Mouse (Mus musculus): ENCODE data around the gene Eogt. TPM values are rescaled to one million over a fixed set of nuclear protein-coding genes. Genes with fewer than 3 reads are reported as not detected.

Eogt gene
- polyA plus RNA-seq, 1 experiment, result 40.3 TPM

- H3K27ac ChIP-seq (ENCODE audit: insufficient read depth, low read length), result no peak overlapping the region
- H3K4me1 ChIP-seq (ENCODE audit: control insufficient read depth, insufficient read depth, low read length), result no peaks in the 10 kb centered on the region
- H3K4me3 ChIP-seq (ENCODE audit: insufficient read depth, low read length), result no peak overlapping the region
- TF ChIP-seq CTCF (IDR thresholded peaks at IDR 0.05; ENCODE audit: borderline replicate concordance, insufficient read depth, low read length), result no peak
These were observed 36.8 kb downstream of the Eogt start for GRCm38 (mm10) chr6:97112177-97112576.

GRCm38 (mm10) chr6:97106777-97107176, 42.2 kb downstream of the Eogt start:
- Histone ChIP-seq H3K27ac (ENCODE audit: insufficient read depth, low read length) (no peak overlapping the region), H3K4me3 (ENCODE audit: insufficient read depth, low read length) (no peak overlapping the region), H3K4me1 (ENCODE audit: control insufficient read depth, insufficient read depth, low read length) (no peaks in the 10 kb centered on the region)
- TF ChIP-seq POLR2A (IDR thresholded peaks at IDR 0.05; ENCODE audit: low read depth, low read length), result no peak
- TF ChIP-seq CTCF (IDR thresholded peaks at IDR 0.05; ENCODE audit: borderline replicate concordance, insufficient read depth, low read length), result peak; percentile 19; the same call in 1 of the 2 replicates

- Histone ChIP-seq H3K4me1 (ENCODE audit: control insufficient read depth, insufficient read depth, low read length) (no peaks in the 10 kb centered on the region), H3K4me3 (ENCODE audit: insufficient read depth, low read length) (no peak overlapping the region), H3K27ac (ENCODE audit: insufficient read depth, low read length) (no peak overlapping the region)
- no peak for TF ChIP-seq CTCF (IDR thresholded peaks at IDR 0.05; ENCODE audit: borderline replicate concordance, insufficient read depth, low read length)
These were observed 42.9 kb downstream of the Eogt start for GRCm38 (mm10) chr6:97106106-97106505.

- Histone ChIP-seq H3K4me3 (ENCODE audit: insufficient read depth, low read length) (no peak overlapping the region), H3K4me1 (ENCODE audit: control insufficient read depth, insufficient read depth, low read length) (no peaks in the 10 kb centered on the region), H3K27ac (ENCODE audit: insufficient read depth, low read length) (no peak overlapping the region)
- TF ChIP-seq CTCF (IDR thresholded peaks at IDR 0.05; ENCODE audit: borderline replicate concordance, insufficient read depth, low read length), result peak; percentile 49; the same call in 1 of the 2 replicates
- no peak for TF ChIP-seq POLR2A (IDR thresholded peaks at IDR 0.05; ENCODE audit: low read depth, low read length)
These were observed 44.6 kb downstream of the Eogt start for GRCm38 (mm10) chr6:97104264-97104852.

GRCm38 (mm10) chr6:97101958-97102702, 46.9 kb downstream of the Eogt start:
- Histone ChIP-seq H3K4me3 (ENCODE audit: insufficient read depth, low read length) (no peak overlapping the region), H3K27ac (ENCODE audit: insufficient read depth, low read length) (no peak overlapping the region), H3K4me1 (ENCODE audit: control insufficient read depth, insufficient read depth, low read length) (no peaks in the 10 kb centered on the region)
- TF ChIP-seq POLR2A (IDR thresholded peaks at IDR 0.05; ENCODE audit: low read depth, low read length) (no peak), CTCF (IDR thresholded peaks at IDR 0.05; ENCODE audit: borderline replicate concordance, insufficient read depth, low read length) (no peak)

- no peaks in the 10 kb centered on the region for H3K4me1 ChIP-seq (ENCODE audit: control insufficient read depth, insufficient read depth, low read length)
- no peak overlapping the region for H3K4me3 ChIP-seq (ENCODE audit: insufficient read depth, low read length)
- TF ChIP-seq POLR2A (IDR thresholded peaks at IDR 0.05; ENCODE audit: low read depth, low read length) (no peak), CTCF (IDR thresholded peaks at IDR 0.05; ENCODE audit: borderline replicate concordance, insufficient read depth, low read length) (no peak)
- no peak overlapping the region for H3K27ac ChIP-seq (ENCODE audit: insufficient read depth, low read length)
These were observed 47.6 kb downstream of the Eogt start for GRCm38 (mm10) chr6:97101190-97101957.

- no peak for TF ChIP-seq CTCF (IDR thresholded peaks at IDR 0.05; ENCODE audit: borderline replicate concordance, insufficient read depth, low read length)
- no peak for TF ChIP-seq POLR2A (IDR thresholded peaks at IDR 0.05; ENCODE audit: low read depth, low read length)
- no peak overlapping the region for H3K4me3 ChIP-seq (ENCODE audit: insufficient read depth, low read length)
- no peaks in the 10 kb centered on the region for H3K4me1 ChIP-seq (ENCODE audit: control insufficient read depth, insufficient read depth, low read length)
- H3K27ac ChIP-seq (ENCODE audit: insufficient read depth, low read length), result no peak overlapping the region
These were observed 66.6 kb downstream of the Eogt start for GRCm38 (mm10) chr6:97082336-97082735.

- H3K4me3 ChIP-seq (ENCODE audit: insufficient read depth, low read length), result no peak overlapping the region
- no peak for TF ChIP-seq POLR2A (IDR thresholded peaks at IDR 0.05; ENCODE audit: low read depth, low read length)
- TF ChIP-seq CTCF (IDR thresholded peaks at IDR 0.05; ENCODE audit: borderline replicate concordance, insufficient read depth, low read length), result no peak
- H3K27ac ChIP-seq (ENCODE audit: insufficient read depth, low read length), result no peak overlapping the region
- no peaks in the 10 kb centered on the region for H3K4me1 ChIP-seq (ENCODE audit: control insufficient read depth, insufficient read depth, low read length)
These were observed 69.0 kb downstream of the Eogt start for GRCm38 (mm10) chr6:97080016-97080415.

- H3K27ac ChIP-seq (ENCODE audit: insufficient read depth, low read length), result no peak within 1 kb of the TSS
- peaks cover 8% of the 10 kb centered on the region; the same call in 1 of the 2 replicates for H3K4me1 ChIP-seq (ENCODE audit: control insufficient read depth, insufficient read depth, low read length)
- H3K4me3 ChIP-seq (ENCODE audit: insufficient read depth, low read length), result peak within 1 kb of the TSS; percentile 30
- no peak for TF ChIP-seq CTCF (IDR thresholded peaks at IDR 0.05; ENCODE audit: borderline replicate concordance, insufficient read depth, low read length)
- no peak for TF ChIP-seq POLR2A (IDR thresholded peaks at IDR 0.05; ENCODE audit: low read depth, low read length)
These were observed 88.8 kb downstream of the Eogt start, which contains the start of gene Fam19a4 for GRCm38 (mm10) chr6:97060074-97060681. Gene Fam19a4, minus strand, starts transcription at chr6:97060413.

Other genes with a start within 250 kb of the Eogt start
- not detected in 2 replicates for gene Fam19a4, start 88.8 kb downstream of the Eogt start, polyA plus RNA-seq (2011; ENCODE audit: insufficient read length, low read depth, missing spikeins)
- 55.8 and 62.6 TPM in 2 replicates for gene Tmf1, start 29.9 kb upstream of the Eogt start, polyA plus RNA-seq (2011; ENCODE audit: insufficient read length, low read depth, missing spikeins)
- gene Uba3, start 56.5 kb upstream of the Eogt start, polyA plus RNA-seq (2011; ENCODE audit: insufficient read length, low read depth, missing spikeins), result 136 and 147 TPM in 2 replicates
- 140 and 204 TPM in 2 replicates for gene Arl6ip5, start 61.5 kb upstream of the Eogt start, polyA plus RNA-seq (2011; ENCODE audit: insufficient read length, low read depth, missing spikeins)
- gene Lmod3, start 103.6 kb upstream of the Eogt start, polyA plus RNA-seq (2011; ENCODE audit: insufficient read length, low read depth, missing spikeins), result not detected in 2 replicates